Mouse (Mus musculus): Measurements from ENCODE around the gene Cpt2.

The Cpt2 gene

DNA sequence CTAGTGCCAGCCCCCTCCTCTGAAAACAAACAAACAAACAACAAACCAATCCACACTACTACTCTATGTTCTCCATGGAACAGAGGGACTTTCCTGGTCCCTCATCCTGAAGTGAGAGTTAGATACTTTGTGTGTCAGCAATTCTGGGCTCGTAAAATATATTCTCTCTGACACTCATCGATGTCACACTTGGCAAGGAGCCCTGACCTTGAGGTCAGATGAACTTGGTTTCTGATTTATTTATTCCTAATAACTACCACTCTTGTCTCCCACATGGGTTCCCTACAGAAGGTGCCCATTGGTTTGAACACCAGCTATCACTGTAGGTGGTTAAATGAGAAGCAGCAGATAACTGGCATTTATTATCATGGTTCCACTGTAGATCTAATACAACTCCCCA lies 3.1 kb downstream of the Cpt2 start:
- no peak for DNase-seq

GRCm38 (mm10) chr4:107910020-107910419 lies 13.4 kb downstream of the Cpt2 start:
- no peak for DNase-seq

GRCm38 (mm10) chr4:107906561-107906960 lies 16.8 kb downstream of the Cpt2 start:
- DNase-seq: no peak

GRCm38 (mm10) chr4:107904252-107904651 lies 19.2 kb downstream of the Cpt2 start:
- DNase-seq: no peak

GRCm38 (mm10) chr4:107900206-107900605 lies 23.2 kb downstream of the Cpt2 start:
- no peak for DNase-seq

GRCm38 (mm10) chr4:107899211-107899927 lies 24.0 kb downstream of the Cpt2 start:
- DNase-seq: no peak

DNA sequence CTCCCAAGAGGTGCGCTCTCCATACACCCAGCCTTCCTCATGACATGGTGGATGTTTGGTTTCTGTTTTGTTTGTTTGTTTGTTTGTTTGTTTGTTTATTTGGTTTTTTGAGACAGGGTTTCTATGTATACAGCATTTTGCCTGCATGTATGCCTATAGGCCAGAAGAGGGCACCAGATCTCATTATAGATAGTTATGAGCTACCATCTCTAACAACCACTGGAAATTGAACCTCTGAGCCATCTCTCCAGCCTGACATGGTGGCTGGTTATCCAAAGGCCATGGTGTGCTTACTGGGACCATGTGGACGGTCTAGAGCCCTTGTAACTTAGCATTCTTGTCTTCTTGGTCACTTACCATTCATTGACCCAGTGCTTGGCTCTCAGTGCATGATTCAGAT lies 30.7 kb downstream of the Cpt2 start:
- no peak for DNase-seq

DNA sequence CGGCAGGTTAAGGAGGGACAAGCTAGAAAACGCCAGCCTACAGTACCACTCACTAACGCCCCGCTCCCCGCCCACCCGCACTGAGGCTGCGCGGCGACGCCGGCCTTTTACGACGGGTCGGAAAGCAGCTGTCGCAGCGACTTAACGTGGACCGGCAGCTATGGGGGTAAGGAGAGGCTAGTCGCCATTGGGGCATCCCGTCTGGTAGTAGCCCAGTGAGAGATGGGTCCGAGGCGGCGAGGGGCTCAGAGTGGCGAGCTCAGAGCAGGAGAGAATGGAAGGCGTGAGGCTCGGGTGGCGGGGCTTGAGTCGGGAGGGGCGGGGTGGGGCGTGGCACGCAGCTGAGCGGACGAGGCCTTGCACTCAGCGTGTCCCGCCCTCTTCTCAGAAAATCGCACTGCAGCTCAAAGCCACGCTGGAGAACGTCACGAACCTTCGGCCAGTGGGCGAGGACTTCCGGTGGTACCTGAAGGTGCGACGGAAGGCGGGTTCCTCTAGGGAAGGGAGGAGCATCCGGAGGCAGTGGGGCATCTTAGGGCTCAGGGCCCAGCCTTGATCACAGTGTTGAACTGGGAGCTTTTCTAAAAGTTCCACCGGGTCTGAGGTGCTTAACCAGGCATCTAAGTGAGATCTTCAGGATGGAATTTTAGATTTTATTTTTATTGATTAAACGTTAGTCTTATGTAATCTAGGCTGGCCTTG lies 33.5 kb downstream of the Cpt2 start, which contains the start of gene 0610037L13Rik:
Gene 0610037L13Rik (plus strand): TSS at position 83 of the 702 bp plus-strand sequence.
- DNase-seq: peak; percentile 96

- DNase-seq: no peak
Measured at GRCm38 (mm10) chr4:107889385-107889730, 34.1 kb downstream of the Cpt2 start.

- DNase-seq: no peak
Measured at GRCm38 (mm10) chr4:107886371-107886770, 37.0 kb downstream of the Cpt2 start.

- no peak for DNase-seq
Measured at GRCm38 (mm10) chr4:107881631-107882030, 41.8 kb downstream of the Cpt2 start.

GRCm38 (mm10) chr4:107879254-107880050 lies 44.0 kb downstream of the Cpt2 start, which contains the start of gene Magoh:
Magoh (plus strand) TSS chr4:107879755.
- peak; percentile 98 for DNase-seq

- DNase-seq: no peak
Measured at GRCm38 (mm10) chr4:107864866-107865265, 58.5 kb downstream of the Cpt2 start.

GRCm38 (mm10) chr4:107858995-107859394 lies 64.4 kb downstream of the Cpt2 start:
- DNase-seq: no peak

- DNase-seq: no peak
Measured at GRCm38 (mm10) chr4:107856958-107857686, 66.3 kb downstream of the Cpt2 start.
